Mouse (Mus musculus) myocyte (in vitro differentiated cells): ENCODE results near the gene Map3k20. TPM values are rescaled to one million over a fixed set of nuclear protein-coding genes. Genes with fewer than 3 reads are reported as not detected.

Experiments
- H3K27me3 ChIP-seq: one replicate; pipeline ENCODE4 v1.6.1; 2011; ENCODE audit not compliant: control insufficient read depth, insufficient read depth, insufficient read length
- H3K36me3 ChIP-seq: one replicate; pipeline ENCODE4 v1.6.1; 2011; ENCODE audit not compliant: control insufficient read depth, insufficient read depth
- H3K4me2 ChIP-seq: one replicate; pipeline ENCODE4 v1.6.1; 2011; ENCODE audit warnings: low read depth, control low read depth
- H3K4me3 ChIP-seq: one replicate; pipeline ENCODE4 v1.5.1; 2011; ENCODE audit warnings: mild to moderate bottlenecking, control low read depth, moderate library complexity
- H3K79me2 ChIP-seq: one replicate; pipeline ENCODE4 v1.6.1; 2011; ENCODE audit not compliant: control insufficient read depth, insufficient read depth
- H3ac ChIP-seq: one replicate; pipeline ENCODE4 v1.6.1; 2011; ENCODE audit not compliant: control insufficient read depth, insufficient read length
- CEBPB ChIP-seq: IDR thresholded peaks from 2 replicates; pipeline ENCODE4 v1.6.1; 2011; ENCODE audit warnings: mild to moderate bottlenecking, moderate library complexity; ENCODE audit not compliant: poor library complexity, insufficient read depth, severe bottlenecking
- E2F4 ChIP-seq: IDR thresholded peaks from one replicate; pipeline ENCODE4 v1.6.1; 2011; ENCODE audit warnings: mild to moderate bottlenecking, control low read depth, moderate library complexity; ENCODE audit not compliant: insufficient read depth
- MAX ChIP-seq: IDR thresholded peaks from one replicate; pipeline ENCODE4 v1.6.1; 2011; ENCODE audit warnings: low read depth, mild to moderate bottlenecking, control low read depth
- MYOD1 ChIP-seq, 3 experiments: IDR thresholded peaks; one replicate each; pipeline ENCODE4 v1.6.1; 2011; ENCODE audit warnings: control low read depth in 2 of 3, low read depth in 2 of 3, mild to moderate bottlenecking in 2 of 3, moderate library complexity in 1 of 3; ENCODE audit not compliant: insufficient read length in 2 of 3, control insufficient read depth in 1 of 3
- MYOG ChIP-seq, 3 experiments: IDR thresholded peaks; one replicate each; pipeline ENCODE4 v1.6.1; 2011; ENCODE audit warnings: control low read depth in 2 of 3, low read depth in 2 of 3, mild to moderate bottlenecking in 2 of 3; ENCODE audit not compliant: insufficient read length in 2 of 3, control insufficient read depth in 1 of 3, insufficient read depth in 1 of 3
- POLR2A ChIP-seq: IDR thresholded peaks from one replicate; pipeline ENCODE4 v1.6.1; 2011; ENCODE audit warnings: low read depth, mild to moderate bottlenecking, control low read depth, moderate library complexity; ENCODE audit not compliant: insufficient read length
- POLR2AphosphoS2 ChIP-seq: IDR thresholded peaks from one replicate; pipeline ENCODE4 v1.6.1; 2011; ENCODE audit warnings: low read depth, control low read depth; ENCODE audit not compliant: insufficient read length
- REST ChIP-seq: IDR thresholded peaks from one replicate; pipeline ENCODE4 v1.6.1; 2011; ENCODE audit warnings: mild to moderate bottlenecking, control low read depth, moderate library complexity; ENCODE audit not compliant: insufficient read depth, insufficient read length
- SRF ChIP-seq: IDR thresholded peaks from one replicate; pipeline ENCODE4 v1.6.1; 2011; ENCODE audit warnings: low read depth; ENCODE audit not compliant: control insufficient read depth, insufficient read length
- TCF12 ChIP-seq: IDR thresholded peaks from one replicate; pipeline ENCODE4 v1.6.1; 2011; ENCODE audit warnings: mild to moderate bottlenecking, control low read depth; ENCODE audit not compliant: poor library complexity, insufficient read depth, severe bottlenecking
- TCF3 ChIP-seq: IDR thresholded peaks from one replicate; pipeline ENCODE4 v1.6.1; 2011; ENCODE audit warnings: low read depth, control low read depth; ENCODE audit not compliant: insufficient read length
- USF1 ChIP-seq: IDR thresholded peaks from one replicate; pipeline ENCODE4 v1.6.1; 2011; ENCODE audit warnings: low read depth, mild to moderate bottlenecking, control low read depth, moderate library complexity
- polyA plus RNA-seq: library from polyadenylated mRNA; unstranded; fragments of >200 nt; fragmentation: generic; extraction: Trizol; gene quantifications from one replicate; pipeline ENCODE4 v1.2.1, GENCODE M21; 2012; ENCODE audit warnings: missing spikeins

The Map3k20 gene
- polyA plus RNA-seq, 1 experiment = 13.7 TPM

- Histone ChIP-seq H3K36me3 (no peaks in the 10 kb centered on the region), H3K4me3 (no peak overlapping the region), H3K27me3 (no peaks in the 10 kb centered on the region), H3ac (no peak overlapping the region), H3K79me2 (no peaks in the 10 kb centered on the region), H3K4me2 (no peak overlapping the region)
- TF ChIP-seq CEBPB = no peak
- no peak for TF ChIP-seq MYOG (IDR thresholded peaks at IDR 0.05; ENCODE audit: control insufficient read depth in 1 of 3, insufficient read depth in 1 of 3, insufficient read length in 2 of 3, low read depth in 2 of 3)
- TF ChIP-seq MAX = no peak
- no peak for TF ChIP-seq E2F4
- no peak for TF ChIP-seq REST
- no peak for TF ChIP-seq MYOD1 (IDR thresholded peaks at IDR 0.05; ENCODE audit: control insufficient read depth in 1 of 3, insufficient read length in 2 of 3, low read depth in 2 of 3)
- no peak for TF ChIP-seq TCF3
- no peak for TF ChIP-seq SRF
- TF ChIP-seq USF1 = no peak
- no peak for TF ChIP-seq TCF12
- TF ChIP-seq POLR2AphosphoS2 = no peak
- no peak for TF ChIP-seq POLR2A
These were observed 30.4 kb upstream of the Map3k20 start for GRCm38 (mm10) chr2:72254813-72255582.

- TF ChIP-seq TCF12 = no peak
- no peak for TF ChIP-seq TCF3
- no peak for TF ChIP-seq MYOD1 (IDR thresholded peaks at IDR 0.05; ENCODE audit: control insufficient read depth in 1 of 3, insufficient read length in 2 of 3, low read depth in 2 of 3)
- no peak for TF ChIP-seq USF1
- no peak for TF ChIP-seq MYOG (IDR thresholded peaks at IDR 0.05; ENCODE audit: control insufficient read depth in 1 of 3, insufficient read depth in 1 of 3, insufficient read length in 2 of 3, low read depth in 2 of 3)
- TF ChIP-seq E2F4 = no peak
- TF ChIP-seq REST = no peak
- TF ChIP-seq MAX = no peak
- no peak for TF ChIP-seq POLR2AphosphoS2
- TF ChIP-seq POLR2A = no peak
- no peak for TF ChIP-seq SRF
- TF ChIP-seq CEBPB = no peak
- Histone ChIP-seq H3K79me2 (no peaks in the 10 kb centered on the region), H3K27me3 (no peaks in the 10 kb centered on the region), H3K36me3 (no peaks in the 10 kb centered on the region), H3K4me2 (no peak overlapping the region), H3ac (no peak overlapping the region), H3K4me3 (no peak overlapping the region)
These were observed 24.7 kb upstream of the Map3k20 start for GRCm38 (mm10) chr2:72260704-72261103.

GRCm38 (mm10) chr2:72262814-72263480 is 22.5 kb upstream of the Map3k20 start:
- no peaks in the 10 kb centered on the region for H3K27me3 ChIP-seq

DNA sequence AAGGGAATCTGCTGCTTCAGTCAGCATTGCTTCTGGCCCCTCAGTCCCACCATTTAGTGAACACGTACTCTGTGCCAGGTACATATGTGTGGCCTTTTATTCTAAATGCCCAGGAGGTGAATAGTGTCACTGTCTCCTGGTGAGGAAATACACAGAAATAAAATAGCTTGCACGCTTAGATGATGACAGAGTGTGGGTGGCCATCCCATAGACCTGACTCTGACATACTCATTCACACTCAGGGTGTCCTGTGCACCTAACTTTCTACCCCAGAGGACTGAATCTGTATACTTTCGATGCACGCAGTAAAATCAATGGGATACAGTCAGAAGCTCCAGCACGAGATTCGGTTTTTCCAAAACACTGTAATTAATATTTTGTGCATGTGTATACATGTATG is 18.0 kb upstream of the Map3k20 start:
- no peak for TF ChIP-seq POLR2A
- TF ChIP-seq SRF = no peak
- TF ChIP-seq MYOD1 (IDR thresholded peaks at IDR 0.05; ENCODE audit: control insufficient read depth in 1 of 3, insufficient read length in 2 of 3, low read depth in 2 of 3) = no peak
- TF ChIP-seq TCF12 = no peak
- no peak for TF ChIP-seq TCF3
- TF ChIP-seq E2F4 = no peak
- no peak for TF ChIP-seq MAX
- no peak for TF ChIP-seq USF1
- TF ChIP-seq POLR2AphosphoS2 = no peak
- TF ChIP-seq CEBPB = no peak
- no peak for TF ChIP-seq REST
- TF ChIP-seq MYOG (IDR thresholded peaks at IDR 0.05; ENCODE audit: control insufficient read depth in 1 of 3, insufficient read depth in 1 of 3, insufficient read length in 2 of 3, low read depth in 2 of 3) = no peak
- no peak overlapping the region for H3K4me2 ChIP-seq
- no peak overlapping the region for H3K4me3 ChIP-seq
- H3K36me3 ChIP-seq = no peaks in the 10 kb centered on the region
- no peaks in the 10 kb centered on the region for H3K27me3 ChIP-seq
- H3ac ChIP-seq = no peak overlapping the region
- H3K79me2 ChIP-seq = no peaks in the 10 kb centered on the region

More at GRCm38 (mm10) chr2:72262814-72263480, 22.5 kb upstream of the Map3k20 start:
- Histone ChIP-seq H3K4me3 (no peak overlapping the region), H3K36me3 (no peaks in the 10 kb centered on the region), H3K4me2 (no peak overlapping the region), H3K79me2 (no peaks in the 10 kb centered on the region), H3ac (no peak overlapping the region)
- TF ChIP-seq REST (no peak), USF1 (no peak), SRF (no peak), POLR2A (no peak), MYOD1 (IDR thresholded peaks at IDR 0.05; ENCODE audit: control insufficient read depth in 1 of 3, insufficient read length in 2 of 3, low read depth in 2 of 3) (no peak), TCF12 (no peak), MAX (no peak)
